Mouse (Mus musculus) liver, adult 2 months (tissue): ENCODE measurements around the gene Pmm1. TPM values are rescaled to one million over a fixed set of nuclear protein-coding genes. Genes with fewer than 3 reads are reported as not detected.
"Not testable (repeated sequence)": the region's sequence is repeated elsewhere in the genome, so short reads cannot be mapped to it uniquely, and the experiment has no call there.

Experiments used
- DNase-seq: peaks from one replicate; pipeline ENCODE4 v3.0.0-alpha.2; 2011; ENCODE audit warnings: low read depth, low spot score; ENCODE audit errors: extremely low read depth
- H3K27ac ChIP-seq: fragments of 200-500 bp; replicated peaks from 2 replicates; pipeline ENCODE4 v1.5.1; 2012; ENCODE audit warnings: low read depth, mild to moderate bottlenecking, control low read depth, inconsistent platforms, low read length; ENCODE audit not compliant: insufficient read depth
- H3K27me3 ChIP-seq: fragments of 200-500 bp; 2 replicates; pipeline ENCODE4 v1.6.1; 2012; ENCODE audit warnings: mild to moderate bottlenecking, moderate library complexity, low read length, inconsistent platforms; ENCODE audit not compliant: control insufficient read depth, insufficient read depth
- H3K36me3 ChIP-seq: fragments of 200-500 bp; 2 replicates; pipeline ENCODE4 v1.6.1; 2012; ENCODE audit warnings: low read length, inconsistent platforms; ENCODE audit not compliant: control insufficient read depth, insufficient read depth
- H3K4me1 ChIP-seq: fragments of 200-500 bp; 2 replicates; pipeline ENCODE4 v1.6.1; 2011; ENCODE audit warnings: low read length; ENCODE audit not compliant: control insufficient read depth, insufficient read depth
- H3K4me3 ChIP-seq: fragments of 200-500 bp; 2 replicates; pipeline ENCODE4 v1.5.1; 2011; ENCODE audit warnings: low read depth, mild to moderate bottlenecking, control low read depth, low read length, moderate library complexity; ENCODE audit not compliant: insufficient read depth
- H3K79me2 ChIP-seq: fragments of 200-500 bp; 2 replicates; pipeline ENCODE4 v1.6.1; 2012; ENCODE audit warnings: inconsistent platforms, mild to moderate bottlenecking, low read length, moderate library complexity; ENCODE audit not compliant: control insufficient read depth, insufficient read depth
- H3K9ac ChIP-seq: fragments of 200-500 bp; 2 replicates; pipeline ENCODE4 v1.6.1; 2012; ENCODE audit warnings: low read depth, mild to moderate bottlenecking, control low read depth, inconsistent platforms, low read length
- CTCF ChIP-seq: fragments of 200-500 bp; IDR thresholded peaks from 2 replicates; pipeline ENCODE4 v1.5.1; 2011; ENCODE audit warnings: low read depth, low read length, control low read depth
- POLR2A ChIP-seq: fragments of 200-500 bp; IDR thresholded peaks from 2 replicates; pipeline ENCODE4 v1.6.1; 2011; ENCODE audit warnings: low read length, control low read depth; ENCODE audit not compliant: insufficient read depth; ENCODE audit errors: extremely low read depth
- WGBS: fragments of 180-500 bp; shearing (Covaris S2); methylation state at CpG from one replicate; pipeline ENCODE4 v1.1.7; 2018; 5-methylcytosine and 5-hydroxymethylcytosine counted together
- polyA plus RNA-seq: library from polyadenylated mRNA; depleted of rRNA; stranded (reverse); fragments of >200 nt; gene quantifications from 2 replicates; pipeline ENCODE4 v1.2.3, GENCODE M21; 2012; rRNA removed
- total RNA-seq: library from RNA; depleted of rRNA; stranded (reverse); fragments of >200 nt; gene quantifications from 2 replicates; pipeline ENCODE4 v1.2.3, GENCODE M21; 2014; rRNA removed

The Pmm1 gene
- total and polyA plus RNA-seq, 2 experiments = 3.7 to 4.9 TPM

GRCm38 (mm10) chr15:81914668-81915067, 46.1 kb downstream of the Pmm1 start:
- Histone ChIP-seq H3K4me1 (no peaks in the 10 kb centered on the region), H3K27ac (no peak overlapping the region), H3K4me3 (no peak overlapping the region), H3K9ac (no peak overlapping the region), H3K36me3 (peaks cover 41% of the 10 kb centered on the region), H3K79me2 (no peaks in the 10 kb centered on the region), H3K27me3 (no peaks in the 10 kb centered on the region)
- WGBS = 73% methylated on average over 5 of the region's 5 CpGs
- TF ChIP-seq POLR2A (no peak), CTCF (no peak)
- DNase-seq = no peak

- Histone ChIP-seq H3K27ac (no peak overlapping the region), H3K9ac (no peak overlapping the region), H3K4me3 (no peak overlapping the region), H3K27me3 (no peaks in the 10 kb centered on the region), H3K79me2 (no peaks in the 10 kb centered on the region), H3K36me3 (peaks cover 51% of the 10 kb centered on the region), H3K4me1 (no peaks in the 10 kb centered on the region)
- TF ChIP-seq CTCF = no peak
- no peak for TF ChIP-seq POLR2A
- no peak for DNase-seq
- 46% methylated on average over 2 of the region's 2 CpGs for WGBS
These were observed 48.2 kb downstream of the Pmm1 start for GRCm38 (mm10) chr15:81912498-81912897.

GRCm38 (mm10) chr15:81908767-81909166, 52.0 kb downstream of the Pmm1 start:
- H3K27me3 ChIP-seq, H3K4me1 ChIP-seq, H3K9ac ChIP-seq, DNase-seq, H3K79me2 ChIP-seq, H3K4me3 ChIP-seq, H3K27ac ChIP-seq: not testable (repeated sequence)
- WGBS = 85% methylated on average over 4 of the region's 4 CpGs
- H3K36me3 ChIP-seq = peaks cover 66% of the 10 kb centered on the region

GRCm38 (mm10) chr15:81907953-81908352, 52.8 kb downstream of the Pmm1 start:
- Histone ChIP-seq H3K4me1 (no peaks in the 10 kb centered on the region), H3K27me3 (no peaks in the 10 kb centered on the region), H3K9ac (no peak overlapping the region), H3K79me2 (no peaks in the 10 kb centered on the region), H3K36me3 (peaks cover 64% of the 10 kb centered on the region), H3K4me3 (no peak overlapping the region), H3K27ac (no peak overlapping the region)
- TF ChIP-seq CTCF (no peak), POLR2A (no peak)
- 72% methylated on average over 8 of the region's 8 CpGs for WGBS
- DNase-seq = no peak

GRCm38 (mm10) chr15:81904939-81905338, 55.8 kb downstream of the Pmm1 start:
- Histone ChIP-seq H3K4me1 (no peaks in the 10 kb centered on the region), H3K27ac (no peak overlapping the region), H3K79me2 (peaks cover 12% of the 10 kb centered on the region; the same call in 1 of the 2 replicates), H3K9ac (no peak overlapping the region), H3K36me3 (peaks cover 59% of the 10 kb centered on the region), H3K27me3 (no peaks in the 10 kb centered on the region), H3K4me3 (no peak overlapping the region)
- peak; percentile 52 for DNase-seq
- TF ChIP-seq POLR2A = no peak
- peak; percentile 27; the same call in 1 of the 2 replicates for TF ChIP-seq CTCF
- 52% methylated on average over 2 of the region's 2 CpGs for WGBS

Other genes starting within 250 kb of the Pmm1 start
- 7.4 TPM in 2 replicates for gene Zc3h7b, start 215.9 kb downstream of the Pmm1 start, total RNA-seq
- gene Zc3h7b, start 215.9 kb downstream of the Pmm1 start, polyA plus RNA-seq = 11.9 and 13.1 TPM in 2 replicates
- 32.8 and 33.1 TPM in 2 replicates for gene Rangap1, start 215.4 kb downstream of the Pmm1 start, total RNA-seq
- gene Rangap1, start 215.4 kb downstream of the Pmm1 start, polyA plus RNA-seq = 21.6 and 24.8 TPM in 2 replicates
- 156 and 163 TPM in 2 replicates for gene Tef, start 158.5 kb downstream of the Pmm1 start, total RNA-seq
- 34.6 and 35.0 TPM in 2 replicates for gene Tef, start 158.5 kb downstream of the Pmm1 start, polyA plus RNA-seq
- gene Tob2, start 102.1 kb downstream of the Pmm1 start, total RNA-seq = 15.8 and 25.6 TPM in 2 replicates
- 20.9 and 21.6 TPM in 2 replicates for gene Tob2, start 102.1 kb downstream of the Pmm1 start, polyA plus RNA-seq
- 12.3 and 15.6 TPM in 2 replicates for gene Phf5a, start 89.0 kb downstream of the Pmm1 start, total RNA-seq
- 27.5 and 28.7 TPM in 2 replicates for gene Phf5a, start 89.0 kb downstream of the Pmm1 start, polyA plus RNA-seq
- gene Aco2, start 88.6 kb downstream of the Pmm1 start, total RNA-seq = 170 and 187 TPM in 2 replicates
- 127 TPM in 2 replicates for gene Aco2, start 88.6 kb downstream of the Pmm1 start, polyA plus RNA-seq
- 6.4 and 7.3 TPM in 2 replicates for gene Polr3h, start 34.7 kb downstream of the Pmm1 start, total RNA-seq
- 6.8 and 8.3 TPM in 2 replicates for gene Polr3h, start 34.7 kb downstream of the Pmm1 start, polyA plus RNA-seq
- 0.09 and 0.13 TPM in 2 replicates for gene Csdc2, start 24.2 kb downstream of the Pmm1 start, total RNA-seq
- gene Csdc2, start 24.2 kb downstream of the Pmm1 start, polyA plus RNA-seq = 0.35 and 0.80 TPM in 2 replicates
- not detected in 2 replicates for gene 1700029P11Rik, start 19.6 kb upstream of the Pmm1 start, total RNA-seq
- gene 1700029P11Rik, start 19.6 kb upstream of the Pmm1 start, polyA plus RNA-seq = not detected in 2 replicates
- gene Xrcc6, start 26.9 kb upstream of the Pmm1 start, total RNA-seq = 18.2 and 22.8 TPM in 2 replicates
- 8.5 and 8.9 TPM in 2 replicates for gene Xrcc6, start 26.9 kb upstream of the Pmm1 start, polyA plus RNA-seq
- gene Desi1, start 72.9 kb upstream of the Pmm1 start, total RNA-seq = 6.6 and 10.1 TPM in 2 replicates
- 28.7 and 31.1 TPM in 2 replicates for gene Desi1, start 72.9 kb upstream of the Pmm1 start, polyA plus RNA-seq
- 23.3 and 26.2 TPM in 2 replicates for gene Snu13, start 86.7 kb upstream of the Pmm1 start, total RNA-seq
- gene Snu13, start 86.7 kb upstream of the Pmm1 start, polyA plus RNA-seq = 23.1 and 25.4 TPM in 2 replicates
- not detected in 2 replicates for gene 4930407I10Rik, start 98.2 kb upstream of the Pmm1 start, total RNA-seq
- gene 4930407I10Rik, start 98.2 kb upstream of the Pmm1 start, polyA plus RNA-seq = not detected in 2 replicates
- gene Mei1, start 109.1 kb upstream of the Pmm1 start, total RNA-seq = not detected in 2 replicates
- not detected in 2 replicates for gene Mei1, start 109.1 kb upstream of the Pmm1 start, polyA plus RNA-seq
- 1.3 and 1.8 TPM in 2 replicates for gene Ccdc134, start 167.0 kb upstream of the Pmm1 start, total RNA-seq
- 5.2 and 8.2 TPM in 2 replicates for gene Ccdc134, start 167.0 kb upstream of the Pmm1 start, polyA plus RNA-seq
- 16.5 and 25.0 TPM in 2 replicates for gene Srebf2, start 186.3 kb upstream of the Pmm1 start, total RNA-seq
- gene Srebf2, start 186.3 kb upstream of the Pmm1 start, polyA plus RNA-seq = 66.3 and 71.2 TPM in 2 replicates